Mouse (Mus musculus): ENCODE measurements around the gene Hsf4. TPM values are rescaled to one million over a fixed set of nuclear protein-coding genes. Genes with fewer than 3 reads are reported as not detected.

Hsf4 gene
- total RNA-seq, 2 experiments from 2014 or later: 4.1 to 5.0 TPM

Small RNA genes lying within 50 kb of the gene (microRNA-seq; reads per million reads assigned to microRNA genes)
- gene Gm27320 (0 reads per million in 2 experiments), gene Mir328 (10,246 to 11,644 reads per million in 2 experiments)

Other genes with a start within 250 kb of the Hsf4 start
- gene Ces3a, start 221.2 kb upstream of the Hsf4 start, total RNA-seq (2021): not detected
- gene Ces3b, start 186.0 kb upstream of the Hsf4 start, total RNA-seq (2021): not detected
- not detected for gene Ces4a, start 138.0 kb upstream of the Hsf4 start, total RNA-seq (2021)
- 10 to 100 TPM; 22.0 to 22.1 TPM for gene Cbfb, start 99.1 kb upstream of the Hsf4 start, total RNA-seq (2021)
- gene D230025D16Rik, start 44.7 kb upstream of the Hsf4 start, total RNA-seq (2021): 10 to 100 TPM; 35.4 to 36.4 TPM
- gene B3gnt9, start 14.6 kb upstream of the Hsf4 start, total RNA-seq (2021): 1 to 10 TPM; 4.0 to 4.4 TPM
- gene Tradd, start 5.2 kb upstream of the Hsf4 start, total RNA-seq (2021): 10 to 100 TPM in 1 of 2 experiments, 1 to 10 TPM in 1; 4.6 to 10.9 TPM
- under 1 TPM; 0.69 to 0.94 TPM for gene Fbxl8, start 5.2 kb upstream of the Hsf4 start, total RNA-seq (2021)
- gene Nol3, start 6.3 kb downstream of the Hsf4 start, total RNA-seq (2021): 1 to 10 TPM; 6.8 to 7.8 TPM
- gene 4931428F04Rik, start 20.1 kb downstream of the Hsf4 start, total RNA-seq (2021): 10 to 100 TPM; 21.7 to 24.4 TPM
- gene Exoc3l, start 26.3 kb downstream of the Hsf4 start, total RNA-seq (2021): 1 to 10 TPM in 1 of 2 experiments, under 1 TPM in 1; 0.98 to 1.3 TPM
- 10 to 100 TPM; 31.4 to 34.7 TPM for gene E2f4, start 27.9 kb downstream of the Hsf4 start, total RNA-seq (2021)
- under 1 TPM; 0.61 to 0.64 TPM for gene Elmo3, start 35.8 kb downstream of the Hsf4 start, total RNA-seq (2021)
- gene Lrrc29, start 56.5 kb downstream of the Hsf4 start, total RNA-seq (2021): 1 to 10 TPM; 4.0 to 9.2 TPM
- 10 to 100 TPM; 40.7 to 45.2 TPM for gene Tmem208, start 56.6 kb downstream of the Hsf4 start, total RNA-seq (2021)
- 1 to 10 TPM; 1.7 to 2.8 TPM for gene Fhod1, start 78.2 kb downstream of the Hsf4 start, total RNA-seq (2021)
- 10 to 100 TPM; 12.5 to 13.4 TPM for gene Slc9a5, start 79.0 kb downstream of the Hsf4 start, total RNA-seq (2021)
- 1 to 10 TPM in 1 of 2 experiments, under 1 TPM in 1; 0.49 to 1.1 TPM for gene Plekhg4, start 103.5 kb downstream of the Hsf4 start, total RNA-seq (2021)
- not detected for gene Kctd19, start 143.7 kb downstream of the Hsf4 start, total RNA-seq (2021)
- gene Lrrc36, start 143.8 kb downstream of the Hsf4 start, total RNA-seq (2021): under 1 TPM; 0.34 to 0.59 TPM
- 10 to 100 TPM; 26.7 to 33.7 TPM for gene Tppp3, start 201.7 kb downstream of the Hsf4 start, total RNA-seq (2021)
- 10 to 100 TPM; 27.6 to 34.0 TPM for gene Zdhhc1, start 227.1 kb downstream of the Hsf4 start, total RNA-seq (2021)
- gene Hsd11b2, start 249.0 kb downstream of the Hsf4 start, total RNA-seq (2021): under 1 TPM in 1 of 2 experiments, not detected in 1; 0.15 TPM